Comparison of ENCODE assay signal across 14 mouse cellular contexts in the genomic region with DNA sequence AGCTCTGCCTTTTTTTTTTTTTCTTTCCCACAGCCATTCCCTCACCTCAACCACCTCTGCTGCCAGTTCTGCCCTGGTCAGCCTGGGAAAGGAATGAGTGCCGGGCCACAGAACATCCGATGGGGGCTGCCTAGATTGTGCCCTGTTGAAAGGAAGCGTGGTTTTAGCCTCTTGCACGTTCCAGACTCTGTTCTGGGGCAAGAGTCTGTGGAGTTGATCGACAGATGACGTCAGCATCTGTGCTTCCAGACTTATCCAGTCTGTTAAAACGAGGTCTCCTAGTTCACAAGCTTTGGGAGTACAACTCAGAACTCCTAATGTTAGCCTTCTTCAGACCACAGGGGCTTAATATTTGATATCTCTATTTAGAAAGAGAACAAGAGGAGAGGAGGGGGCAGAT. TPM values are rescaled to one million over a fixed set of nuclear protein-coding genes. Genes with fewer than 3 reads are reported as not detected.
DNase-seq lines count a peak whose midpoint lies in the region; ATAC-seq and TF ChIP-seq lines count a peak whose summit lies in the region.
"Had no signal": no experiment of that assay in that cellular context is flagged by ENCODE, and none has a peak within 500 bp of the region (broad histone marks: within the 10 kb centered on the region; RNA-seq: fewer than 3 reads in every experiment).

No protein-coding gene starts in this region.

- intact Hi-C loops in heart, adult 2 months (cut with DNase I): no loop called here
- intact Hi-C loops in gastrocnemius, postnatal 14 days (cut with DNase I; ENCODE audit: low total_unique reads): no loop called here

- H3K4me2 ChIP-seq in neural tube, embryonic 13.5 days: no peak overlapping the region
- no peak overlapping the region for H3K4me2 ChIP-seq in liver, embryonic 12.5 days

- TF ChIP-seq EP300 in heart, adult 2 months (IDR thresholded peaks at IDR 0.05; ENCODE audit: insufficient read depth, low read depth, low read length): no peak

- no peak for ATAC-seq in neural tube, embryonic 13.5 days (ENCODE audit: low read depth)
- no peak for ATAC-seq in liver, embryonic 12.5 days

- WGBS in heart, embryonic 10.5 days: 61% methylated on average over 7 of the region's 7 CpGs
- 61% methylated on average over 7 of the region's 7 CpGs for WGBS in heart, adult 2 months
- WGBS in neural tube, embryonic 13.5 days: 82% methylated on average over 7 of the region's 7 CpGs
- 28% methylated on average over 7 of the region's 7 CpGs for WGBS in liver, embryonic 12.5 days (ENCODE audit: insufficient replicate concordance)

- H3K27me3 ChIP-seq in heart, embryonic 10.5 days (ENCODE audit: insufficient read depth, poor library complexity, severe bottlenecking): peaks cover 3% of the 10 kb centered on the region; the same call in 1 of the 2 replicates
- H3K27me3 ChIP-seq in heart, adult 2 months (ENCODE audit: control insufficient read depth, insufficient read depth, low read length): no peaks in the 10 kb centered on the region
- no peaks in the 10 kb centered on the region for H3K27me3 ChIP-seq in neural tube, embryonic 13.5 days
- peaks cover 10% of the 10 kb centered on the region; the same call in 1 of the 2 replicates for H3K27me3 ChIP-seq in liver, embryonic 12.5 days (replicated peaks)

- 0 out of 2 replicates have a peak overlapping the region, but pooled peaks have one; percentile 33 for H3K27ac ChIP-seq in heart, embryonic 10.5 days
- H3K27ac ChIP-seq in heart, adult 2 months: no peak overlapping the region
- H3K27ac ChIP-seq in neural tube, embryonic 13.5 days (replicated peaks): 0 out of 2 replicates have a peak overlapping the region, but pooled peaks have one; percentile 18
- H3K27ac ChIP-seq in liver, embryonic 12.5 days: peak overlapping the region; percentile 67

- H3K4me3 ChIP-seq in heart, embryonic 10.5 days: no peak overlapping the region
- H3K4me3 ChIP-seq in heart, adult 2 months: no peak overlapping the region
- no peak overlapping the region for H3K4me3 ChIP-seq in neural tube, embryonic 13.5 days
- H3K4me3 ChIP-seq in liver, embryonic 12.5 days: no peak overlapping the region

- no peaks in the 10 kb centered on the region for H3K9me3 ChIP-seq in heart, embryonic 10.5 days
- no peaks in the 10 kb centered on the region for H3K9me3 ChIP-seq in neural tube, embryonic 13.5 days
- no peaks in the 10 kb centered on the region for H3K9me3 ChIP-seq in liver, embryonic 12.5 days (replicated peaks)

- TF ChIP-seq POLR2A in heart, adult 2 months (IDR thresholded peaks at IDR 0.05; ENCODE audit: insufficient read depth, low read depth, low read length): no peak

- no peaks in the 10 kb centered on the region for H3K79me2 ChIP-seq in heart, adult 2 months (replicated peaks; ENCODE audit: control insufficient read depth, insufficient read depth, low read length)

- H3K9ac ChIP-seq in heart, adult 2 months (ENCODE audit: low read depth, low read length): no peak overlapping the region
- no peak overlapping the region for H3K9ac ChIP-seq in neural tube, embryonic 13.5 days
- no peak overlapping the region for H3K9ac ChIP-seq in liver, embryonic 12.5 days

- peak; percentile 65 for DNase-seq in heart, embryonic 10.5 days (ENCODE audit: low spot score)
- DNase-seq in heart, adult 2 months: no peak
- no peak for DNase-seq in neural tube, embryonic 10.5 days (ENCODE audit: extremely low spot score, low spot score)
- DNase-seq in yolk sac, embryonic 10.5 days (ENCODE audit: low spot score): peak; percentile 69
- DNase-seq in gastrocnemius, postnatal 14 days: no peak
- DNase-seq in spleen, postnatal 36 days (ENCODE audit: low spot score in 2 of 2): no peak
- DNase-seq: B cell, adult 2 months; cerebellum, adult 11 months; kidney, adult 11 months had no signal

- peaks cover 18% of the 10 kb centered on the region for H3K4me1 ChIP-seq in heart, embryonic 10.5 days
- H3K4me1 ChIP-seq in heart, adult 2 months (ENCODE audit: control insufficient read depth, insufficient read depth, low read length): 0 out of 2 replicates have a peak, but pooled peaks cover 1% of the 10 kb centered on the region
- peaks cover 22% of the 10 kb centered on the region for H3K4me1 ChIP-seq in neural tube, embryonic 13.5 days (replicated peaks)
- H3K4me1 ChIP-seq in liver, embryonic 12.5 days: peaks cover 25% of the 10 kb centered on the region

- H3K36me3 ChIP-seq in heart, embryonic 10.5 days: no peaks in the 10 kb centered on the region
- no peaks in the 10 kb centered on the region for H3K36me3 ChIP-seq in heart, adult 2 months (ENCODE audit: control insufficient read depth, insufficient read depth, low read length)
- no peaks in the 10 kb centered on the region for H3K36me3 ChIP-seq in neural tube, embryonic 13.5 days
- H3K36me3 ChIP-seq in liver, embryonic 12.5 days: no peaks in the 10 kb centered on the region

- TF ChIP-seq CTCF in heart, adult 2 months (IDR thresholded peaks at IDR 0.05): no peak

RNA-seq across cellular contexts. Expression of a gene that starts 3.8 kb away (rescaled TPM):
- polyA plus RNA-seq in heart, embryonic 10.5 days (2016; fragmentation: Nextera tagmentation; extraction: Ambion mirVana): 32.8 and 314 TPM in 2 replicates
- total RNA-seq in heart, adult 2 months (2021): 10 to 100 TPM; 41.2 to 47.8 TPM
- 52.9 and 87.2 TPM in 2 replicates for polyA plus RNA-seq in heart, adult 2 months (2012; rRNA removed)
- 27.1 and 41.0 TPM in 2 replicates for polyA plus RNA-seq in neural tube, embryonic 13.5 days (2015; fragmentation: Nextera tagmentation; extraction: Ambion mirVana)
- polyA plus RNA-seq in liver, embryonic 12.5 days (2016; fragmentation: Nextera tagmentation; extraction: Ambion mirVana): 2,820 and 2,901 TPM in 2 replicates
- total RNA-seq in gastrocnemius, postnatal 14 days (2021): 10 to 100 TPM in 1 of 2 experiments, 1 to 10 TPM in 1; 6.1 to 10.4 TPM

RNA-seq across cellular contexts. Expression of a gene that starts 4.0 kb away (rescaled TPM):
- polyA plus RNA-seq in heart, embryonic 10.5 days (2016; fragmentation: Nextera tagmentation; extraction: Ambion mirVana): 0.90 TPM in 1 of 2 replicates, not detected in the other
- total RNA-seq in heart, adult 2 months (2021): 1 to 10 TPM; 5.5 to 7.0 TPM
- polyA plus RNA-seq in heart, adult 2 months (2012; rRNA removed): not detected in 2 replicates
- 3.0 and 3.5 TPM in 2 replicates for polyA plus RNA-seq in neural tube, embryonic 13.5 days (2015; fragmentation: Nextera tagmentation; extraction: Ambion mirVana)
- polyA plus RNA-seq in liver, embryonic 12.5 days (2016; fragmentation: Nextera tagmentation; extraction: Ambion mirVana): 4.9 and 5.2 TPM in 2 replicates
- 1 to 10 TPM; 2.8 to 3.2 TPM for total RNA-seq in gastrocnemius, postnatal 14 days (2021)
- total RNA-seq: midbrain, postnatal 0 days had no signal
- polyA plus RNA-seq: adrenal gland, adult 2 months; limb, embryonic 11.5 days had no signal

RNA-seq across cellular contexts. Expression of a gene that starts 32.1 kb away (rescaled TPM):
- 55.6 and 61.9 TPM in 2 replicates for polyA plus RNA-seq in heart, embryonic 10.5 days (2016; fragmentation: Nextera tagmentation; extraction: Ambion mirVana)
- total RNA-seq in heart, adult 2 months (2021): 10 to 100 TPM; 19.4 to 19.8 TPM
- 31.0 and 43.5 TPM in 2 replicates for polyA plus RNA-seq in heart, adult 2 months (2012; rRNA removed)
- polyA plus RNA-seq in neural tube, embryonic 13.5 days (2015; fragmentation: Nextera tagmentation; extraction: Ambion mirVana): 51.5 and 56.3 TPM in 2 replicates
- polyA plus RNA-seq in liver, embryonic 12.5 days (2016; fragmentation: Nextera tagmentation; extraction: Ambion mirVana): 30.3 and 31.5 TPM in 2 replicates
- total RNA-seq in gastrocnemius, postnatal 14 days (2021): 10 to 100 TPM; 13.8 to 16.6 TPM

Comparison
In these comparisons a context has a peak if more than half of its experiments do, and no peak if none do; other contexts are left out.
1. DNase-seq: peak in heart, embryonic 10.5 days (single experiment) and yolk sac, embryonic 10.5 days (single experiment); none in heart, adult 2 months (0 of 2), neural tube, embryonic 10.5 days (single experiment), gastrocnemius, postnatal 14 days (single experiment) and spleen, postnatal 36 days (0 of 2).